Mouse (Mus musculus): ENCODE measurements around the gene Aimp2. TPM values are rescaled to one million over a fixed set of nuclear protein-coding genes. Genes with fewer than 3 reads are reported as not detected.

The Aimp2 gene
- polyA plus RNA-seq (2014; fragmentation: Nextera tagmentation; extraction: Ambion mirVana) = 109 and 110 TPM in 2 replicates

- Histone ChIP-seq H3K4me1 (replicated peaks; ENCODE audit: control insufficient read depth, insufficient read depth, low read length) (peaks cover 6% of the 10 kb centered on the region; the same call in 1 of the 2 replicates), H3K4me2 (ENCODE audit: low read depth, low read length, severe bottlenecking) (peak within 1 kb of the TSS; percentile 80), H3K4me3 (ENCODE audit: low read depth, low read length) (peak within 1 kb of the TSS; percentile 62), H3K9ac (ENCODE audit: low read length) (peak within 1 kb of the TSS; percentile 71), H3K27ac (ENCODE audit: low read depth, low read length) (peak within 1 kb of the TSS; percentile 70), H3K27me3 (ENCODE audit: control insufficient read depth, insufficient read depth, low read length) (no peaks in the 10 kb centered on the region), H3K9me3 (ENCODE audit: control insufficient read depth, low read length) (no peaks in the 10 kb centered on the region), H3K36me3 (ENCODE audit: control insufficient read depth, insufficient read depth, low read length) (no peaks in the 10 kb centered on the region; the same call in 1 of the 2 replicates)
- DNase-seq (ENCODE audit: low spot score) (peak; percentile 95), ATAC-seq (replicated peaks; ENCODE audit: low FRiP score) (peak; percentile 100)
- under 1% methylated on average over 70 of the region's 70 CpGs for WGBS
Observed at GRCm38 (mm10) chr5:143909417-143910400, at the start of gene Aimp2, which contains the start of gene Pms2. Gene Aimp2 (minus strand): TSS chr5:143909847. Gene Pms2 (plus strand): TSS chr5:143909964.

- H3K4me1 ChIP-seq (replicated peaks; ENCODE audit: control insufficient read depth, insufficient read depth, low read length) = no peaks in the 10 kb centered on the region
- H3K27me3 ChIP-seq (ENCODE audit: control insufficient read depth, insufficient read depth, low read length) = no peaks in the 10 kb centered on the region
- ATAC-seq (replicated peaks; ENCODE audit: low FRiP score) = no peak
- H3K9me3 ChIP-seq (ENCODE audit: control insufficient read depth, low read length) = no peaks in the 10 kb centered on the region
- H3K27ac ChIP-seq (ENCODE audit: low read depth, low read length) = no peak overlapping the region
- 94% methylated on average over 6 of the region's 6 CpGs for WGBS
- H3K4me2 ChIP-seq (ENCODE audit: low read depth, low read length, severe bottlenecking) = no peak overlapping the region
- H3K4me3 ChIP-seq (ENCODE audit: low read depth, low read length) = no peak overlapping the region
- H3K9ac ChIP-seq (ENCODE audit: low read length) = no peak overlapping the region
- no peaks in the 10 kb centered on the region for H3K36me3 ChIP-seq (ENCODE audit: control insufficient read depth, insufficient read depth, low read length)
- no peak for DNase-seq (ENCODE audit: low spot score)
Observed at GRCm38 (mm10) chr5:143957101-143957500, 47.5 kb upstream of the Aimp2 start.

DNA sequence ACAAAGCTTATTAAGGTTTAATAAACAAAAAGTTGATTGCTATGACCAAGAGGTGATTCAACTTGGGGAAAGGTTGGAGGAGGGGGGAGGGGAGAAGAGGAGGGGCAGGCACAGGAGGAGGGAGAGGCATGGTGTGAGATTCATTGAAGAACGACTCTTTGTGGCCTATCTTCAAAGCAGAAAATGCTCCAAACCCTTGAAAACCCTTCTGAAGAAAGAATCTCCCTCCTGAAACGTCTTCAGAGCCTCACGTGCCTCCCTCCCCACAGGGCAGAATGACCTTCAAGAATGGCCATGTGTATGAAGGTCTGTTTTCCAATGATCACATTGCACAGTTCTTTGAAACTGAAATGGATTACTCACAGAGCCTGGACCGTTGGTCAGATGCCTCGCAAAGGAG, 40.4 kb upstream of the Aimp2 start:
- Histone ChIP-seq H3K27me3 (ENCODE audit: control insufficient read depth, insufficient read depth, low read length) (no peaks in the 10 kb centered on the region), H3K9ac (ENCODE audit: low read length) (no peak overlapping the region), H3K4me1 (replicated peaks; ENCODE audit: control insufficient read depth, insufficient read depth, low read length) (no peaks in the 10 kb centered on the region), H3K36me3 (ENCODE audit: control insufficient read depth, insufficient read depth, low read length) (no peaks in the 10 kb centered on the region), H3K4me3 (ENCODE audit: low read depth, low read length) (no peak overlapping the region), H3K4me2 (ENCODE audit: low read depth, low read length, severe bottlenecking) (no peak overlapping the region), H3K9me3 (ENCODE audit: control insufficient read depth, low read length) (no peaks in the 10 kb centered on the region), H3K27ac (ENCODE audit: low read depth, low read length) (no peak overlapping the region)
- 46% methylated on average over 5 of the region's 5 CpGs for WGBS
- ATAC-seq (replicated peaks; ENCODE audit: low FRiP score) (no peak), DNase-seq (ENCODE audit: low spot score) (no peak)

GRCm38 (mm10) chr5:143948361-143948760, 38.7 kb upstream of the Aimp2 start:
- no peak for ATAC-seq (replicated peaks; ENCODE audit: low FRiP score)
- Histone ChIP-seq H3K9me3 (ENCODE audit: control insufficient read depth, low read length) (no peaks in the 10 kb centered on the region), H3K27ac (ENCODE audit: low read depth, low read length) (no peak overlapping the region), H3K27me3 (ENCODE audit: control insufficient read depth, insufficient read depth, low read length) (no peaks in the 10 kb centered on the region), H3K4me3 (ENCODE audit: low read depth, low read length) (no peak overlapping the region), H3K36me3 (ENCODE audit: control insufficient read depth, insufficient read depth, low read length) (no peaks in the 10 kb centered on the region), H3K4me2 (ENCODE audit: low read depth, low read length, severe bottlenecking) (no peak overlapping the region), H3K4me1 (replicated peaks; ENCODE audit: control insufficient read depth, insufficient read depth, low read length) (no peaks in the 10 kb centered on the region), H3K9ac (ENCODE audit: low read length) (no peak overlapping the region)
- DNase-seq (ENCODE audit: low spot score) = no peak
- WGBS = 91% methylated on average over 12 of the region's 12 CpGs

DNA sequence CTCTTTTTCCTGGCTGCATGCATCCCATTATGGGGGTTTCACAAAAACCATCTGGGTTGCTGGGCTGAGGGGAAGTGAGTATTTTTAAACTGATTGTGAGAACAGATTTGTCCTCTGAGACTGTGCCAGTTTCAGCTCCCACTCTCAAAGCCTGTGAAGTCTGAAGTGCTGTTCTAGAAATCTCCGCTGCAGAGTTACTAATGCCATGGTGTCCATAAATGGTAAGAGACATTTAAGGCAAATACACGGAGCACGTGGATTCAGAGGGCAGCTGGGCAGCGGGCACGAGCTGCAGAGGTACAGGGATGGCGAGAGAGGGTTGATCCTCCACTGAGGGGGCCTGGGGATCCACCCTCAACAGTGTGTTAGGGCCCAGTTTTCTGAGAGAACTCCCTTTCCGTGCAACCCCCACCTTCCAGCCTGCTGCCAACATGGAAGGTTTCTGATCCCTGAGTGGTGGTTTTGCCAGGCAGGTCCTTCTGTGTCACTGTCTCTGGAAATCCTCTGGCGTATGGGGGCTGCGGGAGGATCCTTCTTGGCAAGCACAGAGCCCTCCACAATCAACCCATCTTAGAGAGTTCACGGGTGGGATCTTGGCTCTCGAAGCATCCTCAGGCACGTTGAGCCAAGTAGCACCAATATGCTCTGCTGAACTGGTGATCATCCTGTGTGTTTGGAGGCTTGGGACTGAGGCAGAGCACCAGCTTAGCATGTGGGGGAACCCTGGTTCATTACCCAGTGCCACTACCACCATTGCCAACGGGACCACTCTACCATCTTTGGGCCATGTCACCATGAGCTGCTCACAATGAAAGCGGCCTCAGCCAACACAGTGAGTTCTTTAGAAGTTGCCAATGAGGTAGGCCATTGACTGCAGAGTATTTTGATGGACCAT, 33.8 kb upstream of the Aimp2 start:
- WGBS = 90% methylated on average over 14 of the region's 14 CpGs
- Histone ChIP-seq H3K27me3 (ENCODE audit: control insufficient read depth, insufficient read depth, low read length) (no peaks in the 10 kb centered on the region), H3K27ac (ENCODE audit: low read depth, low read length) (no peak overlapping the region), H3K4me3 (ENCODE audit: low read depth, low read length) (no peak overlapping the region), H3K9me3 (ENCODE audit: control insufficient read depth, low read length) (no peaks in the 10 kb centered on the region), H3K4me2 (ENCODE audit: low read depth, low read length, severe bottlenecking) (no peak overlapping the region), H3K4me1 (replicated peaks; ENCODE audit: control insufficient read depth, insufficient read depth, low read length) (no peaks in the 10 kb centered on the region), H3K36me3 (ENCODE audit: control insufficient read depth, insufficient read depth, low read length) (no peaks in the 10 kb centered on the region), H3K9ac (ENCODE audit: low read length) (no peak overlapping the region)
- DNase-seq (ENCODE audit: low spot score) = no peak
- no peak for ATAC-seq (replicated peaks; ENCODE audit: low FRiP score)

GRCm38 (mm10) chr5:143941588-143941987, 31.9 kb upstream of the Aimp2 start:
- H3K27ac ChIP-seq (ENCODE audit: low read depth, low read length) = no peak overlapping the region
- WGBS = 22% methylated on average over 10 of the region's 10 CpGs
- ATAC-seq (replicated peaks; ENCODE audit: low FRiP score) = no peak

GRCm38 (mm10) chr5:143936156-143936555, 26.5 kb upstream of the Aimp2 start:
- no peak overlapping the region for H3K9ac ChIP-seq (ENCODE audit: low read length)
- DNase-seq (ENCODE audit: low spot score) (no peak), ATAC-seq (replicated peaks; ENCODE audit: low FRiP score) (no peak)
- 91% methylated on average over 9 of the region's 9 CpGs for WGBS
- no peak overlapping the region for H3K4me2 ChIP-seq (ENCODE audit: low read depth, low read length, severe bottlenecking)
- H3K27me3 ChIP-seq (ENCODE audit: control insufficient read depth, insufficient read depth, low read length) = no peaks in the 10 kb centered on the region
- H3K27ac ChIP-seq (ENCODE audit: low read depth, low read length) = no peak overlapping the region
- H3K4me3 ChIP-seq (ENCODE audit: low read depth, low read length) = no peak overlapping the region
- no peaks in the 10 kb centered on the region for H3K4me1 ChIP-seq (replicated peaks; ENCODE audit: control insufficient read depth, insufficient read depth, low read length)
- H3K36me3 ChIP-seq (ENCODE audit: control insufficient read depth, insufficient read depth, low read length) = no peaks in the 10 kb centered on the region
- H3K9me3 ChIP-seq (ENCODE audit: control insufficient read depth, low read length) = no peaks in the 10 kb centered on the region

More at GRCm38 (mm10) chr5:143941588-143941987, 31.9 kb upstream of the Aimp2 start:
- Histone ChIP-seq H3K36me3 (ENCODE audit: control insufficient read depth, insufficient read depth, low read length) (no peaks in the 10 kb centered on the region), H3K4me1 (replicated peaks; ENCODE audit: control insufficient read depth, insufficient read depth, low read length) (no peaks in the 10 kb centered on the region), H3K27me3 (ENCODE audit: control insufficient read depth, insufficient read depth, low read length) (no peaks in the 10 kb centered on the region), H3K9ac (ENCODE audit: low read length) (no peak overlapping the region), H3K4me2 (ENCODE audit: low read depth, low read length, severe bottlenecking) (no peak overlapping the region), H3K9me3 (ENCODE audit: control insufficient read depth, low read length) (no peaks in the 10 kb centered on the region), H3K4me3 (ENCODE audit: low read depth, low read length) (no peak overlapping the region)
- DNase-seq (ENCODE audit: low spot score) = no peak

- no peak overlapping the region for H3K9ac ChIP-seq (ENCODE audit: low read length)
- no peak overlapping the region for H3K27ac ChIP-seq (ENCODE audit: low read depth, low read length)
- DNase-seq (ENCODE audit: low spot score) = no peak
- H3K36me3 ChIP-seq (ENCODE audit: control insufficient read depth, insufficient read depth, low read length) = peaks cover 5% of the 10 kb centered on the region; the same call in 1 of the 2 replicates
- no peaks in the 10 kb centered on the region for H3K27me3 ChIP-seq (ENCODE audit: control insufficient read depth, insufficient read depth, low read length)
- no peaks in the 10 kb centered on the region for H3K4me1 ChIP-seq (replicated peaks; ENCODE audit: control insufficient read depth, insufficient read depth, low read length)
- no peak overlapping the region for H3K4me2 ChIP-seq (ENCODE audit: low read depth, low read length, severe bottlenecking)
- H3K9me3 ChIP-seq (ENCODE audit: control insufficient read depth, low read length) = no peaks in the 10 kb centered on the region
- ATAC-seq (replicated peaks; ENCODE audit: low FRiP score) = no peak
- WGBS = 88% methylated on average over 1 of the region's 1 CpGs
- no peak overlapping the region for H3K4me3 ChIP-seq (ENCODE audit: low read depth, low read length)
Observed at GRCm38 (mm10) chr5:143933875-143934274, 24.2 kb upstream of the Aimp2 start.

Measured in forebrain, embryonic 11.5 days (tissue).